Mouse (Mus musculus) limb, embryonic 12.5 days (tissue): ENCODE measurements around the gene Foxn3. TPM values are rescaled to one million over a fixed set of nuclear protein-coding genes. Genes with fewer than 3 reads are reported as not detected.

ENCODE experiments used
- ATAC-seq: fragments of 200-750 bp; cut with Nextera tagmentation; 2 replicates; pipeline ENCODE4 v1.8.0; 2017; ENCODE audit warnings: low read depth, moderate TSS enrichment; ENCODE audit not compliant: insufficient number of reproducible peaks, insufficient read depth, low FRiP score, low TSS enrichment
- H3K27ac ChIP-seq: fragments of 300-500 bp; sonication (generic); 2 replicates; pipeline ENCODE4 v1.5.1; 2016; ENCODE audit warnings: mild to moderate bottlenecking, moderate library complexity
- H3K27me3 ChIP-seq: fragments of 300-500 bp; sonication (generic); 2 replicates; pipeline ENCODE4 v1.6.1; 2016; ENCODE audit warnings: mild to moderate bottlenecking, moderate library complexity
- H3K36me3 ChIP-seq: fragments of 300-500 bp; sonication (generic); 2 replicates; pipeline ENCODE4 v1.6.1; 2016; ENCODE audit warnings: mild to moderate bottlenecking, moderate library complexity
- H3K4me1 ChIP-seq: fragments of 300-500 bp; sonication (generic); replicated peaks from 2 replicates; pipeline ENCODE4 v1.6.1; 2016
- H3K4me2 ChIP-seq: fragments of 300-500 bp; sonication (generic); 2 replicates; pipeline ENCODE4 v1.6.1; 2016; ENCODE audit warnings: mild to moderate bottlenecking, moderate library complexity
- H3K4me3 ChIP-seq: fragments of 300-500 bp; sonication (generic); replicated peaks from 2 replicates; pipeline ENCODE4 v1.5.1; 2016; ENCODE audit warnings: mild to moderate bottlenecking
- H3K9ac ChIP-seq: fragments of 300-500 bp; sonication (generic); replicated peaks from 2 replicates; pipeline ENCODE4 v1.6.1; 2016; ENCODE audit warnings: mild to moderate bottlenecking, moderate library complexity
- H3K9me3 ChIP-seq: fragments of 300-500 bp; sonication (generic); 2 replicates; pipeline ENCODE4 v1.6.1; 2016; ENCODE audit warnings: mild to moderate bottlenecking, moderate library complexity
- WGBS: fragments of 180-500 bp; shearing (Covaris S2); methylation state at CpG from one replicate; pipeline ENCODE4 v1.1.7; 2016; 5-methylcytosine and 5-hydroxymethylcytosine counted together
- polyA plus RNA-seq: library from polyadenylated mRNA; unstranded; fragments of >200 nt; fragmentation: Nextera tagmentation; extraction: Ambion mirVana; gene quantifications from 2 replicates; pipeline ENCODE4 v1.2.1, GENCODE M21; 2016

The Foxn3 gene
- polyA plus RNA-seq, 1 experiment from 2014 or later: 115 TPM

DNA sequence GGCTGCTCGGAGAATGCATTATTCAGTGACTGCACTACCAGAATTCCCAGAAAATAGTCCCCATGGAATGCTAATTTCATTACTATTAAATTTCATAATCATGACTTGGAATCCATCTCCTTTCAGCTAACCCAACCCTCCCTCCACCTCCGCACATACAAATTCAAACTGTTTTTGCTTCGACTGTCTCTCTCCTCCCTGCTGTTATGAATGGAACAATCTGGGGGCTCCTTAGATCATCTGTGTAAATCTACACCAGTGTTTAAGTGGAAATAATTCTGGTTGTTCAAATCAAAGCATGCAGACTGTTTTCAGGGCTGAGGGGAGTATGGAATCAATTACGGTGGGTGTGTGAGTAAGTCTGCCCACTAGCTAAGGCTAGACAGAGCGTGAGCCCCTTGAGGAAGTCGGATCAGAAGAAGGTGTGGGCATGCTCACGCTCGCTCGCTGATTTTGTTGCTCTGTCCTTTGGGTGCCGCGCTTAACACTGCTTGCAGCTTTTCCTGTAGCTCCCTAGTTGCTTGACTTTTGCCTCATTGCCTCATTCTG is 254.8 kb downstream of the Foxn3 start:
- 0 out of 2 replicates have a peak overlapping the region, but pooled peaks have one; percentile 1 for H3K9ac ChIP-seq
- H3K4me1 ChIP-seq: peaks cover 72% of the 10 kb centered on the region
- no peak overlapping the region for H3K4me2 ChIP-seq
- H3K36me3 ChIP-seq: no peaks in the 10 kb centered on the region
- ATAC-seq: no peak
- no peak overlapping the region for H3K4me3 ChIP-seq
- WGBS: 39% methylated on average over 11 of the region's 11 CpGs
- peak overlapping the region; percentile 73 for H3K27ac ChIP-seq
- no peaks in the 10 kb centered on the region for H3K27me3 ChIP-seq
- no peaks in the 10 kb centered on the region for H3K9me3 ChIP-seq

DNA sequence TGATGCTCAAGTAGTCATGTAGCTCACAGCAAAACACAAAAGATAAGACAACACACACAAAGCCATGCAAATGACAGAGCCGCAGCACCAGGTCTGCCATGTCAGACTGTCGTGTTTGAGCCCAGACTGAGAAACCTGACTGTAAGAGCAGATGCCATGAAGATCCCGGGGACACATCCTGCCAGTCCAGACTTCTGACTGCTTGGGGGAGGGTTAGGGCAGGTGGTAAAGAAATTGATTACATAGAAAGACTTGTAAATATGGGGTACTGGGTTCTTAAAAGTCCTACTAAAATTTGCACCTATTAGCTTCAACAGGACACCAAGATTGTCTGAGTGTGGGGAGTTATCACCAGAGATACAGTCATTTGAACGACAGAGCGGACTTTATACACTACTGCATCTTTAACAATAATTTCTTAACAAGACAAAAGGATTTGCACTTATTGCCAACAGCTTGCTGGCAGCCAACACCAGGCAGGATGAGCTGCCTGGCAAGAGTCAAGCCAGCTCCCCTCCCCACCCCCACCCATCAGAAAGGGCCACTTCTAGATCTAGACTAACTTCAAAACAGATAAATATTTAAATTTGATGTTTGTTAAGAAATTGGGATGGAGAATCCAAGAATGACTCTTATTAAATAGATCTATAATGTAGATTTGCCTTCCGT is 256.7 kb downstream of the Foxn3 start:
- peaks cover 76% of the 10 kb centered on the region for H3K4me1 ChIP-seq
- 60% methylated on average over 6 of the region's 6 CpGs for WGBS
- no peaks in the 10 kb centered on the region for H3K27me3 ChIP-seq
- H3K9me3 ChIP-seq: no peaks in the 10 kb centered on the region
- no peak overlapping the region for H3K4me3 ChIP-seq
- H3K36me3 ChIP-seq: no peaks in the 10 kb centered on the region
- H3K4me2 ChIP-seq: no peak overlapping the region
- no peak overlapping the region for H3K27ac ChIP-seq
- no peak for ATAC-seq
- H3K9ac ChIP-seq: no peak overlapping the region

DNA sequence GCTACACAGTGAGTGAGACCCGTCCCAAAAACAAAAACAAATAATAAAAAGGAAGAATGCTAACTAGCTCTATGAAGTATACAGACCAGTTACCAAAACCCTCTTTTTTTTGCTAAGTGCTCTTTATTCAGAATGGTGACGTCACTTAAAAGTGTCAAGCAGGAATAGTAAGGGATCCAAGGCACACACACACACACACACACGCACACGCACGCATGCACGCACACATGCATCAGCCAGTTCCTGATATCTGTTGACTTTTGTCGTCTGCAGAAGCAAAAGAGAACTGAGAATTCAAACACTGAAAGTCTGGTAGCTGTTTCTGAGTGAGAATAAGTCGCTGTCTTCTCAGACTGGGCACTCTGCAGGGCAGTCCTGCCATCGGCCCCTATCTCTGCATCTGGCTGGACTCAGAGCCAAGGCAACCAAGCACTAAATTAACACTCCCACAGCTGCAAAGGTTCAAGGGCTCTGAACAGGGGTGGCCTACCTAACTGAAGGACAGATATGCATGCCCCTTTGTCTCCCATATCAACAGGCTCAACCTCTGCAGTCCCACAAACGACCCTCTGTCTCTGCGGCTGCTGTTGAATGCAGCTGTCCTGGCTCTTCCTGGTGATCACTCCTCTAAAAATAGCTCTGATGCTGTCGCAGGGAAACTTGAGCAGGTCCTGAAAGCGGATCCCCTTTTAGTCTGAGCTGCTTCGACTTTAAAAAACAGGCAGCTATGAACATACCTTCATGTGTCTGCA is 257.4 kb downstream of the Foxn3 start:
- WGBS: 58% methylated on average over 14 of the region's 14 CpGs
- Histone ChIP-seq H3K36me3 (no peaks in the 10 kb centered on the region), H3K4me1 (peaks cover 71% of the 10 kb centered on the region), H3K4me2 (no peak overlapping the region), H3K27me3 (no peaks in the 10 kb centered on the region), H3K9me3 (no peaks in the 10 kb centered on the region), H3K4me3 (no peak overlapping the region), H3K9ac (no peak overlapping the region), H3K27ac (peak overlapping the region; percentile 2; the same call in 1 of the 2 replicates)
- ATAC-seq: peak; percentile 56; the same call in 1 of the 2 replicates

DNA sequence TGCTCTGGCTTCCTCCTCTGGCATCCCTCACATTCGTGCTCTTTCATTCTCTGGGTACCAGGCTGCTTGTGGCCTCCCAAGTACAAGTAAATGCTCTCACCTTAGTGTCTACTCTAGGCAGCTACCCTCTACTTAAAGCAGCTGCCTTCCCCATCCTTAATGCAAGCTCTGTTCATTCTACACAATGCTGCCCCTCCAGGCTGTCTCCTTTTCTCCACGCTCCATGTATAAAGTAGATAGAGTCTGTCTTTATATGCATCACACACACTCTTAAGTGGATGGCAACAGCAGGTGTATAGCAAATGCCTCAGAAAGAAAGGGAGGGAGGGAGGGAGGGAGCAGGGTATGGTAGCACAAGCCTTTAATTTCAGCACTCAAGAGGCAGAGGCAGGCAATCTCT is 258.1 kb downstream of the Foxn3 start:
- Histone ChIP-seq H3K27ac (no peak overlapping the region), H3K4me2 (no peak overlapping the region), H3K9me3 (no peaks in the 10 kb centered on the region), H3K4me3 (no peak overlapping the region), H3K27me3 (no peaks in the 10 kb centered on the region), H3K4me1 (peaks cover 67% of the 10 kb centered on the region), H3K36me3 (no peaks in the 10 kb centered on the region), H3K9ac (no peak overlapping the region)
- ATAC-seq: no peak
- 77% methylated on average over 2 of the region's 2 CpGs for WGBS

DNA sequence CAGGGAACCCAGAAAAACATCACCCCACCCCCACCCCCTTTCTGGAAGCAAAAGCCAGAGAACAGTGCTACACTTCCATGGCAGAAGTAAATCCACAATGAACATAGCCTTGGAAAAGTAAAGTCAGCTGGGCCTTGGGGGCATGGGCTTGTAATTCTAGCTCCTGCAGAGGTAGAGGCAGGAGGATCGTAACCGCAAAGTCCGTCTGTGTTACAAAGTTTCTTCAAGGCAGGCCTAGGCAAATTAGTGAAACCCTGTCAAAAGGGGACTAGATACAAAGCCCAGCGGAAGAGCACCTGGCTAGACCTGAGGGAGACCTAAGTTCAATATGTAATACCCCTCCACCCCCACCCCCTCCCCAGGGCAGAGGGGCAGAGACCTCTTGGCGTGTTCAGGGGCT is 259.3 kb downstream of the Foxn3 start:
- H3K4me1 ChIP-seq: peaks cover 56% of the 10 kb centered on the region

DNA sequence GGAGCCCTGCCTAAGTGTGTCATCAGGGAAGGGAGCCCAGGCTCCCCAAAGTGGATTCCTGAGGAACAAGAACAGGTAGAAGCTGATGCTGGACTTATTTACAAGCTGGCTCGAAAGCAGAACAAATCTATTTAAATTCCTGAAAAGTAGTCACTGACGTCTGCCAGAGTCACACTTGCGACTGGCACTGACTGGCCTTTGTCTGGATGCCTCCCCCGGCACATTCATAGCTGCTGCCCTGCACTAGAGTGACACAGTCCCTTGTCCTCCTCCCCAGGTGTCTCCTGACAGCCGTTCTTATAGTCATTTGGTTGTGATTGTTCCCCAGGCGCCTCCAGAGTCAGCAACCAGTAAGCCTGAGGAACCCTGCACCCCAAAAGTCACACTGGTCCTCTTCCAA is 259.8 kb downstream of the Foxn3 start:
- 52% methylated on average over 6 of the region's 6 CpGs for WGBS
- ATAC-seq: no peak
- no peaks in the 10 kb centered on the region for H3K36me3 ChIP-seq
- no peaks in the 10 kb centered on the region for H3K9me3 ChIP-seq
- no peak overlapping the region for H3K4me3 ChIP-seq
- no peak overlapping the region for H3K4me2 ChIP-seq
- no peaks in the 10 kb centered on the region for H3K27me3 ChIP-seq
- H3K27ac ChIP-seq: peak overlapping the region; percentile 13; the same call in 1 of the 2 replicates
- no peak overlapping the region for H3K9ac ChIP-seq
- peaks cover 55% of the 10 kb centered on the region for H3K4me1 ChIP-seq

More for the DNA sequence above, 259.3 kb downstream of the Foxn3 start:
- H3K4me2 ChIP-seq: no peak overlapping the region
- H3K27me3 ChIP-seq: no peaks in the 10 kb centered on the region
- no peaks in the 10 kb centered on the region for H3K36me3 ChIP-seq
- no peak overlapping the region for H3K9ac ChIP-seq
- no peaks in the 10 kb centered on the region for H3K9me3 ChIP-seq
- WGBS: 39% methylated on average over 5 of the region's 5 CpGs
- H3K4me3 ChIP-seq: no peak overlapping the region
- H3K27ac ChIP-seq: peak overlapping the region; percentile 13; the same call in 1 of the 2 replicates
- ATAC-seq: no peak

DNA sequence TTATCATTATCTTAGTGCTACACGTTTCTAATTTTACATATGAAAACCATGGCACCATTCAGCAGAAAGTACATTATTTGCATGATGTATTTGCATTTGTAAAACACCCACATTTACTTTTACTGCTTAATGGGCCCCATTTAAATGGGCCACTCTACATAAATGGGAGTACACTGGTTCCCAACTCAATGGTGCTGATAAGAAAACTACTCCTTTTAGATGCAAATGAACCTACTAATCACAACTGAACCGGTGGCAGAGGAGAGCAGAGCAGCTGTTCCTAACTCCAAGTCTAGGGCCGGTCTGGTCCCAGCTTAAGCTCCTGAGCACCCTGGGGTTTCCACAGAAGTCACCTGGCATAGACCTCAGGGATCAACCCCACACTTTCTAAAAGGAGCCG is 263.5 kb downstream of the Foxn3 start:
- Histone ChIP-seq H3K9me3 (no peaks in the 10 kb centered on the region), H3K36me3 (no peaks in the 10 kb centered on the region), H3K27ac (no peak overlapping the region), H3K9ac (no peak overlapping the region), H3K4me1 (peaks cover 41% of the 10 kb centered on the region), H3K27me3 (no peaks in the 10 kb centered on the region), H3K4me2 (no peak overlapping the region), H3K4me3 (no peak overlapping the region)
- ATAC-seq: no peak
- WGBS: 33% methylated on average over 4 of the region's 4 CpGs

DNA sequence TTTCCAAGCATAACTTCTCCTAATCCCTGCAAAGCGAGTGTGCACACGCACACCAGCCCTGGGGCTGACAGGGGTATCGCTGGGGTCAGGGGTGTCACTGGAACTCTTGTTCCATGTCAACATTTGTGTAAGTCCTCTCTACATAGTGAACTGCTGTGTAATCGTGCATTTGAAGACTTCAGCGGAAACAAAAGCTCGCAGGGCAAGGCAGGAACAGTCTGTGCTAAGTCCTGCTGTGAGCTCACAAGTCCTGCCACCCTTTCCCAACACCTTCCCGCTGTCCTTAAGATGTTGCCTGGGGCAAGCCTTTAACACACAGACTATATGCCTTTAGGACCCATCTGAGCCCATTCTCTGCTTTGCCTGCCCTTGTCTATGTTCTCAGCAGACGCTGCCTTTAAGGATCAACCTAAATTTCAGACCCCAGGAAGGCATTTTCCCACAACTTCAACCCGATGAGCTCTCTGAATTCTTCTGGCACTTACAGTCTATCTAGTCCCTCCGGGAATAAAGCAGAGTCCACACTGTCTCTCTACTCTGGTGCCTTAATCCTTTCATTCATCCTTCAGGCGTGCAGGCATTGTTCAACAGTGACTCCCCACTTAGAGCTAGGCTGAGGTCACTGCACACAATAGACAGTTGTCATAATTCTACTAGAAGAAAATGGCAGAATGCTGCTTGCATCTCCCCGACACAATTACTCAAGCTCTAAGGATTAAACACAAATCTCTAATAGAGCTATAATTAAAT is 264.4 kb downstream of the Foxn3 start:
- no peak for ATAC-seq
- Histone ChIP-seq H3K4me1 (peaks cover 41% of the 10 kb centered on the region), H3K4me2 (no peak overlapping the region), H3K36me3 (no peaks in the 10 kb centered on the region), H3K27me3 (no peaks in the 10 kb centered on the region), H3K27ac (no peak overlapping the region), H3K9ac (no peak overlapping the region), H3K4me3 (no peak overlapping the region), H3K9me3 (no peaks in the 10 kb centered on the region)
- WGBS: 54% methylated on average over 12 of the region's 12 CpGs

DNA sequence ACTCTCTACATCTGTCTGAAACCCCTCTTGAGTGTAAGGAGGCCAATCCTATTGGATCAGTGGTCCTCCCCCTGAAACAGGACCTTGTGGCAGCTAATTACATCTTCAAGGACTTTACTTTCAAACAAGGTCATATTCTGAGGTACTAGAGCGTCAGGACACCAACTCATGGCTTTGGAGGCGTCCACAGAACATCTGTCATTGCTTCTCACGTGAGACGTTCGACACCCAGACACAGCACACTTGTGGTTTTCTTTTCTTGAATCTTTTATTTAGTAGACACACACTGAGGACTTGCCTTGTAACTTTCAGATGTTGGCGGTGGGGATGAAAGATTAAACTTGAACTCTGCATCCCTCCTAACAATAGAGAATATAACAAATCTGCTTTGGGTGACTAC is 265.1 kb downstream of the Foxn3 start:
- H3K9me3 ChIP-seq: no peaks in the 10 kb centered on the region
- no peaks in the 10 kb centered on the region for H3K36me3 ChIP-seq
- peaks cover 40% of the 10 kb centered on the region for H3K4me1 ChIP-seq
- no peak overlapping the region for H3K9ac ChIP-seq
- no peak for ATAC-seq
- H3K4me3 ChIP-seq: no peak overlapping the region
- H3K4me2 ChIP-seq: no peak overlapping the region
- H3K27ac ChIP-seq: no peak overlapping the region
- WGBS: 76% methylated on average over 6 of the region's 6 CpGs
- no peaks in the 10 kb centered on the region for H3K27me3 ChIP-seq

DNA sequence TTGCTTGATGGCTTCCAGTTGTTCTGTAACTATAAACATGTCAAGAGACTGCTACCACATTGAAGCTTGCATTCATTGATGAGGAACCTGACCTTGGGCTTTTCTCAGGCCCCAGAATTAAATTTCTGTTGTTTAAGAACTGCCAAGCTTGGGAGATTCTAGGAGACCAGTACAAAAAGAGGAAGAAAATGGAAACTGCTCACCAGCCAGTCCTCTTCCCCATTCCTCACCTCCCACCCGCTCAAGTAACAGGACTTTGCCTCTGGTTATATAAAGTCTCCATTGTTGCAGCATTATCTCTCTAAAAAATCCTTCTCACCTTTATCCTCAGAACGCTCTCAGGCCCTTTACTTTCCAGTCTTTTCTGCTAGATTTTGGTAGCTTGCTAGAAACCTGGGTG is 265.6 kb downstream of the Foxn3 start:
- Histone ChIP-seq H3K4me2 (no peak overlapping the region), H3K27me3 (no peaks in the 10 kb centered on the region), H3K4me3 (no peak overlapping the region), H3K9me3 (no peaks in the 10 kb centered on the region), H3K36me3 (no peaks in the 10 kb centered on the region), H3K4me1 (peaks cover 43% of the 10 kb centered on the region), H3K27ac (no peak overlapping the region), H3K9ac (no peak overlapping the region)
- WGBS: 81% methylated on average over 2 of the region's 2 CpGs
- ATAC-seq: no peak

DNA sequence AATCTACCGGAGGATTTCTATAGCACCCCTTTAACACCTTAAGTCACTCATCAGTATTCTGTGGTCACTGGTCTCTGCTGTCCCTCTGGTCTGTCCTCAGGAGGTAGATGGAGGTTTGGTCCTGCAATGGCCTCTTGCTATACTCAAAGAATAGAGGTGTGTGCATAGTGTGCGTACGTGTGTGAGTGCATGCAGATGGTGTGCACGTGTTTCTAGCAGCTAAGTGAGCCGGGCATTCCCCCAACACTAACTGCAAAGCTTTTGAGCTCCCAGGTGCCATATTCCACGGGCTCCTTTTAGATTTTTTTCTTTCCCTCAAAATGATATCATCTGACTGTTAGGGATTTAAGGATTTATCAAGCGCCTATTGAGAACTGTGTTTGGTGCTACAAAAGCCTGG is 269.9 kb downstream of the Foxn3 start:
- WGBS: 72% methylated on average over 7 of the region's 7 CpGs
- 0 out of 2 replicates have a peak overlapping the region, but pooled peaks have one; percentile 3 for H3K27ac ChIP-seq
- H3K4me3 ChIP-seq: no peak overlapping the region
- H3K36me3 ChIP-seq: peaks cover 13% of the 10 kb centered on the region; the same call in 1 of the 2 replicates
- no peak overlapping the region for H3K4me2 ChIP-seq
- H3K9ac ChIP-seq: no peak overlapping the region
- no peak for ATAC-seq
- no peaks in the 10 kb centered on the region for H3K9me3 ChIP-seq
- H3K27me3 ChIP-seq: no peaks in the 10 kb centered on the region
- peaks cover 54% of the 10 kb centered on the region for H3K4me1 ChIP-seq
